Mouse (Mus musculus) embryonic facial prominence, embryonic 11.5 days (tissue): ENCODE measurements around the gene Elk3. TPM values are rescaled to one million over a fixed set of nuclear protein-coding genes. Genes with fewer than 3 reads are reported as not detected.

Experiments used
- ATAC-seq: fragments of 200-750 bp; cut with Nextera tagmentation; replicated peaks from 2 replicates; pipeline ENCODE4 v1.8.0; 2017; ENCODE audit warnings: low read depth; ENCODE audit not compliant: insufficient number of reproducible peaks, low FRiP score, low TSS enrichment
- DNase-seq: peaks from one replicate; pipeline ENCODE4 v3.0.0-alpha.2; 2015; ENCODE audit warnings: low spot score
- H3K27ac ChIP-seq: fragments of 300-500 bp; sonication (generic); replicated peaks from 2 replicates; pipeline ENCODE4 v1.5.1; 2014; ENCODE audit warnings: mild to moderate bottlenecking, low read depth, low read length, control low read depth
- H3K27me3 ChIP-seq: fragments of 300-500 bp; sonication (generic); 2 replicates; pipeline ENCODE4 v1.6.1; 2014; ENCODE audit warnings: mild to moderate bottlenecking, low read length, moderate library complexity, mixed read lengths; ENCODE audit not compliant: control insufficient read depth, insufficient read depth
- H3K36me3 ChIP-seq: fragments of 300-500 bp; sonication (generic); replicated peaks from 2 replicates; pipeline ENCODE4 v1.6.1; 2014; ENCODE audit warnings: low read depth, mild to moderate bottlenecking, low read length, moderate library complexity, mixed read lengths; ENCODE audit not compliant: control insufficient read depth, insufficient read depth
- H3K4me1 ChIP-seq: fragments of 300-500 bp; sonication (generic); 2 replicates; pipeline ENCODE4 v1.6.1; 2014; ENCODE audit warnings: low read length, mixed read lengths; ENCODE audit not compliant: control insufficient read depth, insufficient read depth
- H3K4me2 ChIP-seq: fragments of 300-500 bp; sonication (generic); 2 replicates; pipeline ENCODE4 v1.6.1; 2014; ENCODE audit warnings: low read depth, mild to moderate bottlenecking, control low read depth, low read length, moderate library complexity
- H3K4me3 ChIP-seq: fragments of 300-500 bp; sonication (generic); 2 replicates; pipeline ENCODE4 v1.5.1; 2014; ENCODE audit warnings: low read depth, low read length, control low read depth
- H3K9ac ChIP-seq: fragments of 300-500 bp; sonication (generic); replicated peaks from 2 replicates; pipeline ENCODE4 v1.6.1; 2014; ENCODE audit warnings: mild to moderate bottlenecking, control low read depth, low read length
- H3K9me3 ChIP-seq: fragments of 300-500 bp; sonication (generic); replicated peaks from 2 replicates; pipeline ENCODE4 v1.6.1; 2016; ENCODE audit warnings: mild to moderate bottlenecking, low read length, inconsistent platforms, mixed read lengths; ENCODE audit not compliant: control insufficient read depth
- WGBS: fragments of 180-500 bp; shearing (Covaris S2); extraction: QIAGEN DNeasy Blood & Tissue Kit; methylation state at CpG from one replicate; pipeline ENCODE4 v1.1.7; 2014; 5-methylcytosine and 5-hydroxymethylcytosine counted together
- polyA plus RNA-seq: library from polyadenylated mRNA; unstranded; fragments of >200 nt; fragmentation: Nextera tagmentation; extraction: Ambion mirVana; gene quantifications from 2 replicates; pipeline ENCODE4 v1.2.1, GENCODE M21; 2014

The Elk3 gene
- polyA plus RNA-seq, 1 experiment from 2014 or later: 34.0 TPM

GRCm38 (mm10) chr10:93288336-93288735 lies 22.6 kb downstream of the Elk3 start:
- no peaks in the 10 kb centered on the region for H3K4me1 ChIP-seq
- DNase-seq (no peak), ATAC-seq (no peak)
- H3K36me3 ChIP-seq: no peaks in the 10 kb centered on the region; the same call in 1 of the 2 replicates
- H3K9ac ChIP-seq: no peak overlapping the region
- H3K27me3 ChIP-seq: no peaks in the 10 kb centered on the region
- no peaks in the 10 kb centered on the region for H3K9me3 ChIP-seq
- H3K27ac ChIP-seq: no peak overlapping the region
- no peak overlapping the region for H3K4me2 ChIP-seq
- WGBS: 93% methylated on average over 4 of the region's 4 CpGs
- H3K4me3 ChIP-seq: no peak overlapping the region

- ATAC-seq: no peak
- Histone ChIP-seq H3K36me3 (no peaks in the 10 kb centered on the region; the same call in 1 of the 2 replicates), H3K9me3 (no peaks in the 10 kb centered on the region), H3K4me2 (no peak overlapping the region), H3K4me3 (no peak overlapping the region), H3K9ac (no peak overlapping the region), H3K27me3 (no peaks in the 10 kb centered on the region), H3K27ac (no peak overlapping the region), H3K4me1 (no peaks in the 10 kb centered on the region)
- WGBS: 94% methylated on average over 8 of the region's 8 CpGs
- no peak for DNase-seq
These were observed 23.3 kb downstream of the Elk3 start for GRCm38 (mm10) chr10:93287551-93288145.

DNA sequence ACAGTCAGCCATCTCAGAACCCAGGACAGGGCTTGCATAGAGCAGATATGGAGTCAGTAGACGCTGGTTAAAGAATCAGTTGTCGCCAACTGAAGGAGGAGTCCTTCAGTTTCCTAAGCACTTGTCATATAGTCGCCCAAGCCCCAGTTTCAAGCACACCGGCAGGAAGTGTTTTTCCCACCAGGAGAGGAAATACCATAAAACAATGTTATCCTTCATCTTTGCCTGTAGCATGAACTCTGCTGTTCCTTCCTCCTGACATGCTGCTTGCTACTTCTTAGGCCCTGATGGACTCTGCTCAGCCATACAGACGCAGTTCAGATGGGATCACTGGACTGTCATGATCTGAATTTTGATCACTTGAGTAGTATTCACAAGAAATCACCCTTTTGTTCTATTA lies 25.4 kb downstream of the Elk3 start:
- Histone ChIP-seq H3K27me3 (no peaks in the 10 kb centered on the region), H3K4me2 (no peak overlapping the region), H3K4me1 (no peaks in the 10 kb centered on the region), H3K36me3 (no peaks in the 10 kb centered on the region; the same call in 1 of the 2 replicates), H3K4me3 (no peak overlapping the region), H3K9ac (no peak overlapping the region), H3K27ac (no peak overlapping the region), H3K9me3 (no peaks in the 10 kb centered on the region)
- ATAC-seq (no peak), DNase-seq (no peak)
- 83% methylated on average over 5 of the region's 5 CpGs for WGBS

GRCm38 (mm10) chr10:93283258-93283657 lies 27.7 kb downstream of the Elk3 start:
- no peak for DNase-seq
- H3K4me1 ChIP-seq: no peaks in the 10 kb centered on the region
- 74% methylated on average over 4 of the region's 4 CpGs for WGBS
- ATAC-seq: no peak
- no peak overlapping the region for H3K4me2 ChIP-seq
- no peak overlapping the region for H3K27ac ChIP-seq
- H3K36me3 ChIP-seq: peaks cover 2% of the 10 kb centered on the region; the same call in 1 of the 2 replicates
- H3K9me3 ChIP-seq: no peaks in the 10 kb centered on the region
- no peak overlapping the region for H3K4me3 ChIP-seq
- H3K27me3 ChIP-seq: no peaks in the 10 kb centered on the region
- no peak overlapping the region for H3K9ac ChIP-seq

DNA sequence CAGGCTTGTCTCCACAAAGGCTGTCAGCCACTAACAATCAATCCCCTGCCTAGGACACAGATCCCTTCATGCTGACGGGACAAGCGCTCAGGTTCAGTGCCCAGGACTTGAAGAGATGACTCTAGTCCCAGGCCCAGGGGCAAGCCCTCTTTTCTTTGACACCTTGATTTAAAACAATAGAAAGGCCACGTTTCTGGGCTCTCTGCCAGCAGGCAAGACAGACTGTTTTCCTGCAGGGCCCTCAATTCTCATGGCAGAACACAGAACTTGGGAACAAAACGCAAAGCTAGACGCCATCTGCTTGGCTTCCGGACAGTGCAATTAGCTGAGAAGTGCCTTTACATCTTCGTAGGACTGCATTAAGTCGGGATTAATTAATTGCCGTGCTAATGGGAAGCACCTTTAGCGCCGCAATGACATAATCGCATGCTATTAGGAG lies 28.4 kb downstream of the Elk3 start:
- Histone ChIP-seq H3K9me3 (no peaks in the 10 kb centered on the region), H3K4me1 (no peaks in the 10 kb centered on the region), H3K27me3 (no peaks in the 10 kb centered on the region), H3K27ac (no peak overlapping the region), H3K4me3 (no peak overlapping the region), H3K4me2 (no peak overlapping the region), H3K36me3 (peaks cover 2% of the 10 kb centered on the region; the same call in 1 of the 2 replicates), H3K9ac (no peak overlapping the region)
- ATAC-seq: no peak
- no peak for DNase-seq
- 65% methylated on average over 12 of the region's 12 CpGs for WGBS

- no peaks in the 10 kb centered on the region for H3K9me3 ChIP-seq
- no peak overlapping the region for H3K9ac ChIP-seq
- no peak overlapping the region for H3K27ac ChIP-seq
- H3K4me2 ChIP-seq: no peak overlapping the region
- H3K27me3 ChIP-seq: no peaks in the 10 kb centered on the region
- peaks cover 2% of the 10 kb centered on the region; the same call in 1 of the 2 replicates for H3K36me3 ChIP-seq
- no peak for DNase-seq
- no peaks in the 10 kb centered on the region for H3K4me1 ChIP-seq
- 79% methylated on average over 7 of the region's 7 CpGs for WGBS
- no peak overlapping the region for H3K4me3 ChIP-seq
- no peak for ATAC-seq
These were observed 29.8 kb downstream of the Elk3 start for GRCm38 (mm10) chr10:93281092-93281491.

DNA sequence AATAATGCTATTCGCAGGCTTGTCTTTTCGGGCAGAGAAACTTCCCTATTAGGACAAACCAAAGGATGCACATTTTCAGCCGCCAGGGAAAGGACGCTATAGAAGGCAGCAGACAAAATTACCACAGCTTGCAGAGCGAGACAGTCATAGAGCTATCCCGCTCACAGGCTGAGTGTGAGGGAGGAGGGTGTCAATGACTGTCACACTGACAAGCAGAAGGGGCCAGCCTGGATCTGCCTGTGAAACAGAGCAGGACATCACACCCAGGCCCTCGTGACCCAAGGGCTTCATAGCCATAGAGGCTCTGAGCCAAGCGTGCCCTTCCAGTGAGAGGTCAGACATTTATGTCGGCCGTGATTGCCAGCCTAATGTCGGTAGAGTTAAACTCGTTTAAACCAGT lies 30.3 kb downstream of the Elk3 start:
- DNase-seq: no peak
- no peaks in the 10 kb centered on the region for H3K9me3 ChIP-seq
- H3K4me1 ChIP-seq: no peaks in the 10 kb centered on the region; the same call in 1 of the 2 replicates
- peaks cover 2% of the 10 kb centered on the region; the same call in 1 of the 2 replicates for H3K36me3 ChIP-seq
- H3K9ac ChIP-seq: no peak overlapping the region
- H3K4me2 ChIP-seq: no peak overlapping the region
- no peak for ATAC-seq
- no peak overlapping the region for H3K4me3 ChIP-seq
- H3K27ac ChIP-seq: no peak overlapping the region
- 86% methylated on average over 12 of the region's 12 CpGs for WGBS
- H3K27me3 ChIP-seq: no peaks in the 10 kb centered on the region

DNA sequence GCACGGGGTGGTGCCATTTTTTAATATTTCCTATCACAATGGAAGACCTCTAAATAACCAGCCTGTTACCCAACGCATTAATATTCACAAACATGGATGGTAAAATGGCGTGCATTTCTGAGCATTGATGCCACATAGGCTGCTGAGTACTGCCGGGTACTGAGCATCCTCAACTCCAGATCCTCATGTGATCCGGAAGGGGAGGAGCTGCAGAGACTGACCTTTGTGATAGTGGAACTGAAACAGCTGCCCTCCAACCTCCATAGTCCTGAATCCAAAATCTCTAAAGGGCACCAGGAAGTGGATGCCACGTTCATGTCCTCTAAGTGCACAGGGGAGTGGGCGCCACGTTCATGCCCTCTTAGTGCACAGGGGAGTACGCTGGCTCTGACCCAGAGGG lies 31.9 kb downstream of the Elk3 start:
- H3K4me3 ChIP-seq: no peak overlapping the region
- DNase-seq (no peak), ATAC-seq (no peak)
- peaks cover 2% of the 10 kb centered on the region; the same call in 1 of the 2 replicates for H3K4me1 ChIP-seq
- H3K36me3 ChIP-seq: peaks cover 2% of the 10 kb centered on the region; the same call in 1 of the 2 replicates
- no peak overlapping the region for H3K9ac ChIP-seq
- 90% methylated on average over 9 of the region's 9 CpGs for WGBS
- no peaks in the 10 kb centered on the region for H3K27me3 ChIP-seq
- H3K9me3 ChIP-seq: no peaks in the 10 kb centered on the region
- no peak overlapping the region for H3K4me2 ChIP-seq
- no peak overlapping the region for H3K27ac ChIP-seq
